Comparison of ENCODE assay signal across 9 mouse cellular contexts in the genomic region with DNA sequence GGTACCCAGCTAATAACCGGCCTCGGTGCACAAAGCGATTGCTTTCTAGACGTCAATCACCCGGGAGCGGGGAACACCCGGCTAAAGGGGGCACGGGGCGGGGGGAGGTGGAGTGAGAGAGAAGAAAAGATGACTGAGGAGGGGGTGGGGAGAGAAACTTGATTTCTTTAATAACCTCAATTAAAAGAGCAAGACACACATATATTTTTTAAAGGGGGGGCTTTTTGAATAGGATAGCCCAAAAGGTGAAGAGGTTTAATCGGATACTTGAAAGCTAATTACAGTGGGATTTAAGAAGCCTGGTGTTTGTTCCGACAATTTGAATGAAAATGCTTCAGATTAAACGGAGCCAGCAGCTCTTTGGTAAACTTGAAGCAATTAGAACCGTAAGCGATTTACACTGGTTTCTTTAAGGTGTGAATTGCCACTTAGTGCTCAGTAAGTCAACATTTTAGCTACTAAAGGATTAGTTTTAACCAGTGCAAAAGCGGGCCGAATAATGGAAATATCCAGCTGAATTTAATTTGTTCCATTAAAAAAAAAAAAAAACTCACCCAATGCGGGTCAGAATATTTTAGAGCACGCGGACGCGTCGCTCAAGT. TPM values are rescaled to one million over a fixed set of nuclear protein-coding genes. Genes with fewer than 3 reads are reported as not detected.
DNase-seq lines count a peak whose midpoint lies in the region; ATAC-seq and TF ChIP-seq lines count a peak whose summit lies in the region.
"Had no signal": no experiment of that assay in that cellular context is flagged by ENCODE, and none has a peak within 500 bp of the region (broad histone marks: within the 10 kb centered on the region; RNA-seq: fewer than 3 reads in every experiment).

No protein-coding gene starts in this region.

- DNase-seq in neural tube, embryonic 11.5 days (ENCODE audit: low spot score), result no peak
- no peak for DNase-seq in neural tube, embryonic 10.5 days (ENCODE audit: extremely low spot score, low spot score)
- peak; percentile 65 for DNase-seq in forebrain, embryonic 14.5 days (ENCODE audit: low spot score)
- no peak for DNase-seq in liver, embryonic 13.5 days
- peak; percentile 26 for DNase-seq in yolk sac, embryonic 10.5 days (ENCODE audit: low spot score)
- DNase-seq in thymus, postnatal 0 days (ENCODE audit: low spot score), result no peak
- no peak for DNase-seq in layer of hippocampus, adult 2 months (ENCODE audit: low spot score in 2 of 2)
- DNase-seq: adrenal gland, adult 8-10 months had no signal

- WGBS in neural tube, embryonic 11.5 days, result under 1% methylated on average over 22 of the region's 22 CpGs
- under 1% methylated on average over 22 of the region's 22 CpGs for WGBS in forebrain, embryonic 14.5 days
- WGBS in liver, embryonic 13.5 days (ENCODE audit: insufficient replicate concordance), result 1% methylated on average over 22 of the region's 22 CpGs

- H3K27me3 ChIP-seq in neural tube, embryonic 11.5 days (ENCODE audit: control insufficient read depth, insufficient read depth, low read length), result peaks cover 83% of the 10 kb centered on the region
- peaks cover 59% of the 10 kb centered on the region for H3K27me3 ChIP-seq in forebrain, embryonic 14.5 days (replicated peaks; ENCODE audit: control insufficient read depth, insufficient read depth, low read length)
- peaks cover 99% of the 10 kb centered on the region for H3K27me3 ChIP-seq in liver, embryonic 13.5 days

- no peak for TF ChIP-seq CTCF in layer of hippocampus, adult 2 months (conservative IDR thresholded peaks at IDR 0.05)

- H3K27ac ChIP-seq in neural tube, embryonic 11.5 days (ENCODE audit: low read depth, low read length), result no peak overlapping the region
- H3K27ac ChIP-seq in forebrain, embryonic 14.5 days (ENCODE audit: low read depth, low read length), result peak overlapping the region; percentile 68; the same call in 1 of the 2 replicates
- no peak overlapping the region for H3K27ac ChIP-seq in liver, embryonic 13.5 days
- H3K27ac ChIP-seq in layer of hippocampus, adult 2 months, result no peak overlapping the region

- H3K9me3 ChIP-seq in neural tube, embryonic 11.5 days (ENCODE audit: control insufficient read depth, low read length), result no peaks in the 10 kb centered on the region
- H3K9me3 ChIP-seq in forebrain, embryonic 14.5 days (replicated peaks; ENCODE audit: control insufficient read depth, low read length), result no peaks in the 10 kb centered on the region
- H3K9me3 ChIP-seq in liver, embryonic 13.5 days (replicated peaks), result no peaks in the 10 kb centered on the region

- ATAC-seq in neural tube, embryonic 11.5 days (ENCODE audit: insufficient read depth, low FRiP score, low TSS enrichment), result no peak
- ATAC-seq in forebrain, embryonic 14.5 days, result peak; percentile 4; the same call in 1 of the 2 replicates
- no peak for ATAC-seq in liver, embryonic 13.5 days (ENCODE audit: low read depth)
- no peak for ATAC-seq in activated CD4-positive, CD25-positive, alpha-beta regulatory T cell, adult 4 months

- no peaks in the 10 kb centered on the region for H3K36me3 ChIP-seq in neural tube, embryonic 11.5 days (ENCODE audit: control insufficient read depth, insufficient read depth, low read length)
- no peaks in the 10 kb centered on the region for H3K36me3 ChIP-seq in forebrain, embryonic 14.5 days (ENCODE audit: control insufficient read depth, insufficient read depth, low read length)
- H3K36me3 ChIP-seq in liver, embryonic 13.5 days, result no peaks in the 10 kb centered on the region

- H3K4me2 ChIP-seq in neural tube, embryonic 11.5 days (ENCODE audit: low read depth), result peak overlapping the region; percentile 67
- H3K4me2 ChIP-seq in forebrain, embryonic 14.5 days (ENCODE audit: low read length), result peak overlapping the region; percentile 67
- peak overlapping the region; percentile 35 for H3K4me2 ChIP-seq in liver, embryonic 13.5 days

- peaks cover 15% of the 10 kb centered on the region for H3K4me1 ChIP-seq in neural tube, embryonic 11.5 days (ENCODE audit: control insufficient read depth, insufficient read depth, low read length)
- peaks cover 7% of the 10 kb centered on the region for H3K4me1 ChIP-seq in forebrain, embryonic 14.5 days (ENCODE audit: control insufficient read depth, insufficient read depth, low read length)
- peaks cover 13% of the 10 kb centered on the region for H3K4me1 ChIP-seq in liver, embryonic 13.5 days (replicated peaks)

- H3K9ac ChIP-seq in neural tube, embryonic 11.5 days (ENCODE audit: low read length), result peak overlapping the region; percentile 26; the same call in 1 of the 2 replicates
- peak overlapping the region; percentile 53 for H3K9ac ChIP-seq in forebrain, embryonic 14.5 days (ENCODE audit: low read length)
- no peak overlapping the region for H3K9ac ChIP-seq in liver, embryonic 13.5 days

- peak overlapping the region; percentile 35 for H3K4me3 ChIP-seq in neural tube, embryonic 11.5 days (ENCODE audit: low read depth, low read length)
- H3K4me3 ChIP-seq in forebrain, embryonic 14.5 days (ENCODE audit: low read depth, low read length), result peak overlapping the region; percentile 37
- peak overlapping the region; percentile 32 for H3K4me3 ChIP-seq in liver, embryonic 13.5 days (replicated peaks)
- H3K4me3 ChIP-seq in layer of hippocampus, adult 2 months, result no peak overlapping the region

RNA-seq across cellular contexts. Expression of a gene that starts 1.6 kb away (rescaled TPM):
- polyA plus RNA-seq in neural tube, embryonic 11.5 days (2014; fragmentation: Nextera tagmentation; extraction: Ambion mirVana), result 0.22 and 0.27 TPM in 2 replicates
- 22.6 and 25.1 TPM in 2 replicates for polyA plus RNA-seq in forebrain, embryonic 14.5 days (2014; fragmentation: Nextera tagmentation; extraction: Ambion mirVana)
- not detected in 2 replicates for polyA plus RNA-seq in liver, embryonic 13.5 days (2015; fragmentation: Nextera tagmentation; extraction: Ambion mirVana)
- polyA plus RNA-seq in thymus, postnatal 0 days (2015; fragmentation: Nextera tagmentation; extraction: Ambion mirVana), result 0.19 and 0.26 TPM in 2 replicates
- not detected for total RNA-seq in layer of hippocampus, adult 2 months (2021)
- polyA plus RNA-seq in activated CD4-positive, CD25-positive, alpha-beta regulatory T cell, adult 4 months (2017; shearing (Covaris generic)), result not detected

Comparison
In these comparisons a context has a peak if more than half of its experiments do, and no peak if none do; other contexts are left out.
1. DNase-seq: peak in forebrain, embryonic 14.5 days (single experiment) and yolk sac, embryonic 10.5 days (single experiment); none in neural tube, embryonic 11.5 days (single experiment), neural tube, embryonic 10.5 days (single experiment), liver, embryonic 13.5 days (single experiment), thymus, postnatal 0 days (single experiment) and layer of hippocampus, adult 2 months (0 of 2).
2. RNA of a gene that starts 1.6 kb away (polyA plus RNA-seq): 22.6 to 25.1 TPM in forebrain, embryonic 14.5 days; 0.22 to 0.27 TPM in neural tube, embryonic 11.5 days, 0.19 to 0.26 TPM in thymus, postnatal 0 days, not detected in liver, embryonic 13.5 days and not detected in activated CD4-positive, CD25-positive, alpha-beta regulatory T cell, adult 4 months; every median in the first group is over 10 times any median in the second.
3. Peak in every context shown above with its lines, with median percentiles within 50 percentile points of each other: H3K4me2 ChIP-seq.